Mouse (Mus musculus): ENCODE data around the gene Cyfip2. TPM values are rescaled to one million over a fixed set of nuclear protein-coding genes. Genes with fewer than 3 reads are reported as not detected.

Gene Cyfip2
- polyA plus RNA-seq, 1 experiment, result 75.9 TPM

GRCm38 (mm10) chr11:46177246-46178043 is 135.2 kb downstream of the Cyfip2 start:
- no peak for TF ChIP-seq CTCF (IDR thresholded peaks at IDR 0.05; ENCODE audit: borderline replicate concordance, extremely low read depth, insufficient read depth, insufficient read length)
- no peak for TF ChIP-seq POLR2A (IDR thresholded peaks at IDR 0.05; ENCODE audit: borderline replicate concordance, extremely low read depth, insufficient read depth, insufficient read length, poor library complexity, severe bottlenecking)
- DNase-seq (ENCODE audit: low read depth), result no peak

- no peak for DNase-seq (ENCODE audit: low read depth)
- TF ChIP-seq CTCF (IDR thresholded peaks at IDR 0.05; ENCODE audit: borderline replicate concordance, extremely low read depth, insufficient read depth, insufficient read length), result no peak
- TF ChIP-seq POLR2A (IDR thresholded peaks at IDR 0.05; ENCODE audit: borderline replicate concordance, extremely low read depth, insufficient read depth, insufficient read length, poor library complexity, severe bottlenecking), result no peak
These were observed 136.5 kb downstream of the Cyfip2 start for GRCm38 (mm10) chr11:46176155-46176554.

GRCm38 (mm10) chr11:46172128-46172527 is 140.5 kb downstream of the Cyfip2 start:
- no peak for DNase-seq (ENCODE audit: low read depth)
- TF ChIP-seq CTCF (IDR thresholded peaks at IDR 0.05; ENCODE audit: borderline replicate concordance, extremely low read depth, insufficient read depth, insufficient read length) (no peak), POLR2A (IDR thresholded peaks at IDR 0.05; ENCODE audit: borderline replicate concordance, extremely low read depth, insufficient read depth, insufficient read length, poor library complexity, severe bottlenecking) (no peak)

GRCm38 (mm10) chr11:46169908-46170307 is 142.8 kb downstream of the Cyfip2 start:
- TF ChIP-seq POLR2A (IDR thresholded peaks at IDR 0.05; ENCODE audit: borderline replicate concordance, extremely low read depth, insufficient read depth, insufficient read length, poor library complexity, severe bottlenecking), result no peak
- no peak for TF ChIP-seq CTCF (IDR thresholded peaks at IDR 0.05; ENCODE audit: borderline replicate concordance, extremely low read depth, insufficient read depth, insufficient read length)

GRCm38 (mm10) chr11:46168506-46168905 is 144.2 kb downstream of the Cyfip2 start:
- DNase-seq (ENCODE audit: low read depth), result no peak

More at GRCm38 (mm10) chr11:46169908-46170307, 142.8 kb downstream of the Cyfip2 start:
- DNase-seq (ENCODE audit: low read depth), result peak; percentile 4

GRCm38 (mm10) chr11:46165866-46166585 is 146.6 kb downstream of the Cyfip2 start, which contains the start of gene Nipal4:
Nipal4 (minus strand) TSS chr11:46166508.
- TF ChIP-seq POLR2A (IDR thresholded peaks at IDR 0.05; ENCODE audit: borderline replicate concordance, extremely low read depth, insufficient read depth, insufficient read length, poor library complexity, severe bottlenecking) (no peak), CTCF (IDR thresholded peaks at IDR 0.05; ENCODE audit: borderline replicate concordance, extremely low read depth, insufficient read depth, insufficient read length) (no peak)
- DNase-seq (ENCODE audit: low read depth), result peak; percentile 6

More at GRCm38 (mm10) chr11:46168506-46168905, 144.2 kb downstream of the Cyfip2 start:
- TF ChIP-seq CTCF (IDR thresholded peaks at IDR 0.05; ENCODE audit: borderline replicate concordance, extremely low read depth, insufficient read depth, insufficient read length) (no peak), POLR2A (IDR thresholded peaks at IDR 0.05; ENCODE audit: borderline replicate concordance, extremely low read depth, insufficient read depth, insufficient read length, poor library complexity, severe bottlenecking) (no peak)

- no peak for DNase-seq (ENCODE audit: low read depth)
- TF ChIP-seq CTCF (IDR thresholded peaks at IDR 0.05; ENCODE audit: borderline replicate concordance, extremely low read depth, insufficient read depth, insufficient read length) (peak; percentile 23; the same call in 1 of the 2 replicates), POLR2A (IDR thresholded peaks at IDR 0.05; ENCODE audit: borderline replicate concordance, extremely low read depth, insufficient read depth, insufficient read length, poor library complexity, severe bottlenecking) (no peak)
These were observed 155.2 kb downstream of the Cyfip2 start for GRCm38 (mm10) chr11:46157462-46157861.

GRCm38 (mm10) chr11:46156945-46157344 is 155.7 kb downstream of the Cyfip2 start:
- DNase-seq (ENCODE audit: low read depth), result no peak
- no peak for TF ChIP-seq POLR2A (IDR thresholded peaks at IDR 0.05; ENCODE audit: borderline replicate concordance, extremely low read depth, insufficient read depth, insufficient read length, poor library complexity, severe bottlenecking)

GRCm38 (mm10) chr11:46146619-46147018 is 166.0 kb downstream of the Cyfip2 start:
- no peak for TF ChIP-seq POLR2A (IDR thresholded peaks at IDR 0.05; ENCODE audit: borderline replicate concordance, extremely low read depth, insufficient read depth, insufficient read length, poor library complexity, severe bottlenecking)
- no peak for TF ChIP-seq CTCF (IDR thresholded peaks at IDR 0.05; ENCODE audit: borderline replicate concordance, extremely low read depth, insufficient read depth, insufficient read length)
- no peak for DNase-seq (ENCODE audit: low read depth)

- no peak for DNase-seq (ENCODE audit: low read depth)
- TF ChIP-seq CTCF (IDR thresholded peaks at IDR 0.05; ENCODE audit: borderline replicate concordance, extremely low read depth, insufficient read depth, insufficient read length) (no peak), POLR2A (IDR thresholded peaks at IDR 0.05; ENCODE audit: borderline replicate concordance, extremely low read depth, insufficient read depth, insufficient read length, poor library complexity, severe bottlenecking) (no peak)
These were observed 167.3 kb downstream of the Cyfip2 start for GRCm38 (mm10) chr11:46145163-46145875.

Other genes with a start within 250 kb of the Cyfip2 start
- gene Nipal4, start 146.4 kb downstream of the Cyfip2 start, polyA plus RNA-seq (2012; rRNA removed), result 0.59 and 0.83 TPM in 2 replicates
- 1.3 and 2.6 TPM in 2 replicates for gene Fndc9, start 77.3 kb downstream of the Cyfip2 start, polyA plus RNA-seq (2012; rRNA removed)
- 0.04 and 0.05 TPM in 2 replicates for gene Itk, start 76.7 kb upstream of the Cyfip2 start, polyA plus RNA-seq (2012; rRNA removed)
- not detected in 2 replicates for gene Fam71b, start 83.7 kb upstream of the Cyfip2 start, polyA plus RNA-seq (2012; rRNA removed)
- 37.1 and 45.2 TPM in 2 replicates for gene Med7, start 124.1 kb upstream of the Cyfip2 start, polyA plus RNA-seq (2012; rRNA removed)
- gene Havcr2, start 142.1 kb upstream of the Cyfip2 start, polyA plus RNA-seq (2012; rRNA removed), result 0.10 and 0.19 TPM in 2 replicates
- gene Gm12169, start 211.4 kb upstream of the Cyfip2 start, polyA plus RNA-seq (2012; rRNA removed), result not detected in 2 replicates

All from brain, embryonic 14.5 days (tissue).